Mouse (Mus musculus): ENCODE data around the gene Tef. TPM values are rescaled to one million over a fixed set of nuclear protein-coding genes. Genes with fewer than 3 reads are reported as not detected.

Gene Tef
- total RNA-seq, 2 experiments from 2014 or later = 0.38 to 2.0 TPM

DNA sequence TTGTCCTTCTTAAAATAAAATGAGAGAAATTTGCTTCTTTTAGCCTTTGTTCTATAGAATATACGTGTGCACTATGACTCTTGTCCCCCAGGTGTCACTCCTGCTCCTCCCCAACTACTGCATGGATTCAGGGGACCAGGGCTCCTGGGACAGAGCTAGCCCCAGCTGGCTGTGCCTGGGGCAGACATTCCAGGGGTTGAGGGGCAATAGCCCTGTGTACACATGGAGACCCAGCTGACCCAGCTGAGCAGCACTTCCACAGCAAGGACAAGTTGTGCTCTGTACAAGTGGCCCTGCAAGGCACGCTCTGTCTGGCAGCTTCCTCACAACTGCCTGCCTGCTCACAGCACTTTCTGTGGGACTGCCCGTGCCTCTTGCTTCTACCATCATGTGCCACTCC, 6.0 kb upstream of the Tef start:
- no peak for ATAC-seq (replicated peaks; ENCODE audit: low FRiP score, poor library complexity, severe bottlenecking)

GRCm38 (mm10) chr15:81797861-81798260, 4.4 kb upstream of the Tef start:
- ATAC-seq (replicated peaks; ENCODE audit: low FRiP score, poor library complexity, severe bottlenecking) = no peak

GRCm38 (mm10) chr15:81798421-81798820, 3.8 kb upstream of the Tef start:
- no peak for ATAC-seq (replicated peaks; ENCODE audit: low FRiP score, poor library complexity, severe bottlenecking)

GRCm38 (mm10) chr15:81800391-81800790, 1.8 kb upstream of the Tef start:
- no peak for ATAC-seq (replicated peaks; ENCODE audit: low FRiP score, poor library complexity, severe bottlenecking)

GRCm38 (mm10) chr15:81802941-81803351, 725 bp downstream of the Tef start:
- ATAC-seq (replicated peaks; ENCODE audit: low FRiP score, poor library complexity, severe bottlenecking) = peak; percentile 22

GRCm38 (mm10) chr15:81803425-81803951, 1.3 kb downstream of the Tef start:
- no peak for ATAC-seq (replicated peaks; ENCODE audit: low FRiP score, poor library complexity, severe bottlenecking)

GRCm38 (mm10) chr15:81804172-81804571, 2.0 kb downstream of the Tef start:
- no peak for ATAC-seq (replicated peaks; ENCODE audit: low FRiP score, poor library complexity, severe bottlenecking)

- no peak for ATAC-seq (replicated peaks; ENCODE audit: low FRiP score, poor library complexity, severe bottlenecking)
Measured at GRCm38 (mm10) chr15:81804883-81805282, 2.7 kb downstream of the Tef start.

- no peak for ATAC-seq (replicated peaks; ENCODE audit: low FRiP score, poor library complexity, severe bottlenecking)
Measured at GRCm38 (mm10) chr15:81805624-81806023, 3.4 kb downstream of the Tef start.

- no peak for ATAC-seq (replicated peaks; ENCODE audit: low FRiP score, poor library complexity, severe bottlenecking)
Measured at GRCm38 (mm10) chr15:81806621-81807404, 4.6 kb downstream of the Tef start.

- ATAC-seq (replicated peaks; ENCODE audit: low FRiP score, poor library complexity, severe bottlenecking) = no peak
Measured at GRCm38 (mm10) chr15:81808799-81809198, 6.6 kb downstream of the Tef start.

DNA sequence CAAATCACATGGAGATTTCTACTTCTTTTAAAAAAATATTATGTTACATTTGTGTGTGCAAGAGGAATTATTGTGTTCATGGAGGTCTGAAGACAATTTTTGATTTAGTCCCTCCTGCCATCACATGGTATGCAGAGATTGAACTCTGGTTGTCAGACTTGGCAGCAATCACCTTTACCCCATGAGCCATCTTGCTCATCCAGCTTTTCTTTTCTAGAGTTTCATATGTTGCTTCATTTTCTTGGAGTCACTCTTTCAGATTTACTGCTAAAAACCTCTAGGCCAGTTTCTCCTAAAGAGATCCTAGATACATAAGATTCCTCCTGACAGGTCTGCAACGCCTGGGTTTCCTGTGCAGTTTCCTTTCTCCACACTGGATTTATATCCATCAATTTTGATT, 7.3 kb downstream of the Tef start:
- no peak for ATAC-seq (replicated peaks; ENCODE audit: low FRiP score, poor library complexity, severe bottlenecking)

DNA sequence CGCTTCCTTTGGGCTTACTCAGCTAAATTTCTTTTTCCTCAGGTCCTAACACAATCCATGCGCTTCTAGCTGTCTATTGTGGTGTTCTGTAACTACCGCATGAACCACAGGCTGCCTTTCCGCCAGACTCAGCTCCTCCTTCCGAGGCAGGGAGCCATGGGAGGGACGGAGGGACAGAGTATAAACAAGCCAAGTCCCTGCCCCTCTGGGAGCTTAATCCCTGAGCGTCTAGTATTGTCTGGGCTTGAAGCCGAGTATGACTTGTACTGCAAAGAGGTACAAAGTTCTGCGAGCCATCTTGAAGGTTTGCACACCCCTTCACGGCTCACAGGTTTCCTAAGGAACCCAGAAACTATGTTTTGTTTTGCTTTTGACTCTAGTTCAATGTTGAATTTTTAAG, 7.9 kb downstream of the Tef start:
- ATAC-seq (replicated peaks; ENCODE audit: low FRiP score, poor library complexity, severe bottlenecking) = no peak

DNA sequence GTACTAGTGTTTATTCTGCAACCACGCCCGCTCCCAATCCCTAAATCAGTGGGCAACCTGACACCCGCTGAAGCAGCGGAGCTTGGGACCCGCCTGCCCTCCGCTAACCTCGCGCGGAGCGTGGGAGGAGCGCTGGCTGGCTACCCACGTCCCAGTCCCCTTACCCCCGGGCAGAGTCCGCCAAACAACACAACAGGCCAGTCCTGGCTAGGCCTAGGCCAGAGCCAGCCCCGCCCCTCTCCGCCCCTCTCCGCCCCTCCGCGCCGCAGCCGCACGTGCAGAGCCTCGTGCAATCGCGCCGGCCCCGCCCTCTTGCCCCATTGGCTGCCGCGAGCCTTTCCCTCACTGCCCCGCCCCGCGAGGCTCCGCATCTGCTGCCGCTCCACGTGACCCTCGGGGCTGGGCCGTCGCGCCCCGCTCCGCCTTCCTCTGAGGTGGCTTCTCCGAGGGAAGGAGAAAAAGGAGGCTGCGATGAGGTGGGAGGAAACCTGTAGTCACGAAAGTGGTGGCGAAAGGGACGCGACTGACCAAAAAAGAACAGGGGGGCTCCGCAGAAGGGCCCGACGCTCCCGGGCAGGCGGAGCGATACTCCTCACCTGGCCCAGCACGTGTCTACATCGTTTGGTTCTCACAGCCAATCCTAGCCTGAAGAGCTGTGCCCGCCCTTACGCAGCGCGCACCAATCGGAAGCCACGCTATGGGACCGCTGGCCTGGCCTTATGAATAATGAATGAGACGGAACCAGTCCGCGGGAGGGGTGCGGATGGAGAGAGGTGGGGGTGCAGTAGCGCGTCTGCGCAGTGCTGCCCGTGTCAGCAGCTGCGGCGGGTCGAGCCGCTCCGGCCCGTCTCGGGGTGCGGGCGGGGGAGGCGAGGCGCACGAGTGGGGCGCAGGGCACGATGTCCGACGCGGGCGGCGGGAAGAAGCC, 8.7 kb downstream of the Tef start:
- ATAC-seq (replicated peaks; ENCODE audit: low FRiP score, poor library complexity, severe bottlenecking) = peak; percentile 93

- ATAC-seq (replicated peaks; ENCODE audit: low FRiP score, poor library complexity, severe bottlenecking) = no peak
Measured at GRCm38 (mm10) chr15:81811599-81811996, 9.4 kb downstream of the Tef start.

DNA sequence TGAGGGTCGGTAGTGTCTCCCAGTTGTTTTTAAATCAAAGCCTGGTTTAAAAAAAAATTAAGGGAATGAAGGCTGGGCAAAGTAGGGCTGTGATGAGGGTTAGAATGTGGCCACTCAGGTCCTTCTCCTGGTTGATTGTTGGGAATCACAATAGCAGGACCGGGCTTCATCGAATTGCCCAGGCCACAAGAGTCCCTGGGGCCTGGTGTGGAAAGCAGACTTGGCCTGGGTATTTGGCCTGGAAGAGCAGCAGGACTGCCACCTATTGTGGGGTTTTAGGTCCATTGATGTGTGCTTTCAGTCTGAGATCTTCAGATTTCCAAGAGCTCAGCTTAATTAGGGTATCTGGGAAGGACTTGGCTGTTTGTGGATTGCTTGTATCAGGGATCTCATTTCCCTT, 10.1 kb downstream of the Tef start:
- no peak for ATAC-seq (replicated peaks; ENCODE audit: low FRiP score, poor library complexity, severe bottlenecking)

DNA sequence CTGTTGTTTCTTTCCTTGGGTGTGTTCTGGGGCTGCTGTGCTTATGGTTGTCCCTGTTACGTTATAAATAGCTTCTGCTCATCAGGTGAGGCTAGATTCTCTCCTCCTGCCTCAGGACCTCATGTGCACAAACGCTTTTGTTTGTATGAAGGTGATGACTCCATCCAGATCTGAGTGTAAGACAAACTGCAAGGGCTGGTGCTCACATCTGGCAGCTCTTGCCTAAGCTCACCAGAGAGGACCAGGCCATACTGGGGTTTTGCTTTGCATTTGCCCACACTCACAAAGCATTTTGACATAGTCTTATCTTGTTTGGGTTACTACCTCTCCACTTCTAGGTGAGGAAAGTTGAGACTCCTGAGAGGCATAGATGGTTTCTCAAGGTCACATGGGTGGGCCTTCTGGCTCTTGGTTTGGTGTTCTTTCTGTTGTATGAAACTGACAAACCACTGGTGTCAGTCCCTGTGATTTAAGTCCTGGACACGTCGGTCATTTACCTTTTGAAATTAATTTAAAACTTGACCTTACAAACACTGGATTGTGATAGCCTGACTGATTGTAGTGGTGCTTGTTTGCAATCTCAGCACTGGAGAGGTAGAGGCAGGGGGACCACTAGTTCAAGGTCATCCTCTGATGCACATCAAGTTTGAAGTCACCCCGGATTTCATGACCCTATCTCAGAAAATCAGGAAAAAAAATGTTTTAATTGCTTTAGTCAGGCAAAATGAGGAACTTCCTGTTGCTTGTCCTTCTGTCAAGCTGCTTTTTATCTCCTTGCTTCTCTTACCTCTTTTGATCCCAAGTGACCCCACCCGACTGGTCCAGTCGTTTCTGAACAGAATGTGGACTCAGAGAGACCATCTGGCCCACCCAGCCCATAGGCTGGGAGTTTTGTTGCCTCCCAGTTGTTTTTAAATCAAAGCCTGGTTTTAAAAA, 10.7 kb downstream of the Tef start:
- no peak for ATAC-seq (replicated peaks; ENCODE audit: low FRiP score, poor library complexity, severe bottlenecking)

GRCm38 (mm10) chr15:81813986-81814705, 11.9 kb downstream of the Tef start:
- ATAC-seq (replicated peaks; ENCODE audit: low FRiP score, poor library complexity, severe bottlenecking) = no peak

All from erythroblast, adult 5-6 weeks (primary cell).